Mouse (Mus musculus): ENCODE measurements at regions not wholly inside any gene's neighbourhood (a gene's known extent, or its start where the extent isn't known, plus 50 kb on each side); places are given as distances from the start of the nearest gene placed in this dataset.

DNA sequence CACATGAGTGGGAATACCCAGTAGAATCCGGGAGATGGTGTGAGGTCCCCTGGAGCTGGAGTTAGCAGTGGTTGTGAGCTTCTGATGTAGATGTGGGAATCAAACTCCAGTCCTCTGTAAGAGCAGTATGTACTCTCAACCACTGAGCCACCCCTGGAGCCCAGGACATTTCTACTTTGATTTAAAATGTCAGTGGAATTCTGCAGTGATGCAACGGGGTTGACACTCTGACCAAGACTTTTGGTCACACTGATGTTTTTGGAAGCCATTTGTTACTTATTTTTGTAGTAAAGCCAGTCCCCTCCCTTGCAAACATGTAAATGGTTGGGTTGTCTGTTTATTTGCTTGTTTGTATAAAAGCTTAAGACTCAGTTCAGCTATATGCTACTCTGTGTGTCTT is 53.6 kb upstream of the Bcl6 start:
- DNase-seq: no peak

DNA sequence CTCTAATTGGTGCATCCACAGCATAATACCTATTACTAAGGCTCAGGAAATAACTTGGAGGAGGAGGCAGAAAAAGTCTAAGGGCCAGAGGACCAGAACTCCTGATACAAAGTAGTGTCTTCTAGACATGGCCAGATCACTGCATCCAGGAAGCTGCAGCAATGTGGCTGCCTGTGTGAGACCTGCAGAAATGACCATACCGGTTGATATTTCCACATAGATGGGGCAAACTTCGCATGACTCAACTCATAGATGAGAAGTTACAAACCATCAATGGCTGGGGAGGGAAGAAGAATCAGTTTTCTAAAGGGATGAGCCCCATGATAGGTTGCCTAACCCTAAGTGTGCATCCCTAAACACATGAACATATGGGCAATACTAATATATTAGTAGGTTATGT is 52.8 kb upstream of the Bcl6 start:
- DNase-seq: no peak

- DNase-seq: no peak
These were observed 51.1 kb upstream of the Bcl6 start for GRCm38 (mm10) chr16:24039765-24040164.
